Mouse (Mus musculus): ENCODE measurements around the gene Jph2.
A peak's percentile ranks its signal among the peaks of the same experiment; 100 is the strongest.

The Jph2 gene

DNA sequence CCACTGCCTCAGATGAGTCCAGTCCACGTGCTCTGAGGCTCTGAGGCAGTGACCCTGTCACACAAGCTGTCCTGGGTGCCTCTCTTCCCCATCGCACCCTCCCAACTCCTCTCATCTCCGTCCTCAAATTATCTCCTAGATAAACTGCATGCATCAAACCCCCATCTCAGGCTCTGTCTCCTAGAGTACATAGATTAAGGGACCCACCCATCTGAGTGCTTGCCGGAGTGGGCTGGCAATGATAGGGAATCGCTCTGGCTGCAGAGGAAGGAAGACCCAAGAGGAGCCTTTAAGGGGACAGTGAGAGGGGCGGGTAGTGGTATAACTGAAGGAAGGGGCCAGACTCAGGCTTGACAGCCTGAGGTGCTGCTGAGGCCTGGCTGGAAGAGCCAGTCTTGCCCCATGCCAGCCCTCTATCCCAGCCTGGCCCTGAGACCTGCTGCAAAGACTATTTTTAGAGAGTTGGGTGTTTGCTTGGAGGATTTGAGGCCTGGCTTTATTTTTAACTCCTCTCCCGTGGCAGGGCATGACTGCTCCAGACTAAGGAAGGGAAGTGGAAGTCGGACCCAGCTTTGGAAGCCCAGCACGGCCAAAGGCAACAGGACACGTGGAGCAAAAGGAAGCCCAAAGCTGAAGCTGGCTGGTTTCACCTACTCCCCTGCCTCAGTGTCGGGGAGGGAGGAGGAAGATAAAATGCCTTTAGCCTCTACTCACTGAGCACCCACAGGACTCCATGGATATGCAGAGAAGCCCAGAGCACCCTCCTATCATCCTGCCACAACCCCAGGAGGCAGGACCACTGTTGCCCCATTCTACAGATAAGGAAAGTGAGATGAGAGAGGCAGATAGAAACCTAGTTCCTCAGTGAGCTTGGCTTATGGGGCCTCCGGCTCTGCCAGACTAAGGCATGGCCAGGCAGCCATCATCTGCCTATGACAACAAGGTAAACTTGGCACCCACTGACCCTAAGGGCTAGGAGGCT is 34.6 kb downstream of the Jph2 start:
- no peak for DNase-seq (ENCODE audit: low read depth, low spot score)

DNA sequence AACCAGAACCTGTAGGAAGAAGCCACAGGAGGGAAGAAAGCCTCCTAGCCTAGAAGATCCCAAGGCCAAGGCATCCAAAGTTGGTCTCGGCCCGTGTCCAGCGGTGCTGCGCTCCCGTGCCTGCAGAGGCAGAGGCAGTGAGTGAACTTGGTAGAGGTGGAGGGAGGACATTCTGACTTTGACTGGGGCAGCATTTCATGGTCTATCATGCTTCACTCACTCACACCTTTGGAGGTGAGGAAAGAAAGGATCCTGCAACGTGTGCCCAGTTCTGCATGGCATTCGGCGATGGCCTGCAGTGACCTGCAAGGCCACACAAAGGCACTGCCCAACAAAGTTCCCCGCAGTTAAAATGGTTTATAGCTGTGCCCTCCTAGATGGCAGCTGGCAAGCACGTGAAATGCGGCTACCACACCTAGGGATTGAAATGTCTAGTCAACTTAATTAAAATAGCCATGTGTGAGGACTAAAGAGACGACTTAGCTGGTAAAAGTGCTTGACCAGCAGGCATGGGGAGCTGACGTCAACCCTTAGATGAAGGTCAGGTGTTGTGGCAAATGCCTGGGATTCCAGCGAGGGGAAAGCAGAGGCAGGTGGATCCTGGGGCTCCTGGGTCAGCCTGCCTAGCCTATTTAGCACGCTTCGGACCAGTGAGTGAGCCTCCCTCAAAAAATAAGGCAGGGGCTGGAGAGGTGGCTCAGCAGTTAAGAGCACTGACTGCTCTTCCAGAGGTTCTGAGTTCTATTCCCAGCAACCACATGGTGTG is 36.8 kb downstream of the Jph2 start:
- DNase-seq (ENCODE audit: low read depth, low spot score): no peak

GRCm38 (mm10) chr2:163359253-163359652 is 38.5 kb downstream of the Jph2 start:
- no peak for DNase-seq (ENCODE audit: low read depth, low spot score)

DNA sequence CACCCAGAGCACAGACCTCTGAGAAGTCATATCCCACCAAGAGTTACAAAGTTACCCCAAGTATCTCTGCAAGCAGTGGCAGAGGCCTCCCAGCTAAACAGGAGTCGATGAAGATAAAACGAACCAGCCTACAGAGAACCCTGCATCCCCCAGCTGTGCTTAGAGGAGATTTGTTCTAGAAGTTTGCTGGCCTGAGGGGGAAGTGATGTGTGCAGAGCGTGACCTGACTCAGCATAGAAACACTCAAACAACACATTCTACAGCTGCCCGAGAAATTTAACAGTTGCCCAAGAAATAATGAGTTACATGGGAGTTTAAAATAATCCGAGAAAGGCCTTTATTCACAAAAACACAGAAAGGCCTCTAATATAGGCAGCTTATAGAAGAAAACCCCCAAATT is 39.1 kb downstream of the Jph2 start:
- DNase-seq (ENCODE audit: low read depth, low spot score): no peak

DNA sequence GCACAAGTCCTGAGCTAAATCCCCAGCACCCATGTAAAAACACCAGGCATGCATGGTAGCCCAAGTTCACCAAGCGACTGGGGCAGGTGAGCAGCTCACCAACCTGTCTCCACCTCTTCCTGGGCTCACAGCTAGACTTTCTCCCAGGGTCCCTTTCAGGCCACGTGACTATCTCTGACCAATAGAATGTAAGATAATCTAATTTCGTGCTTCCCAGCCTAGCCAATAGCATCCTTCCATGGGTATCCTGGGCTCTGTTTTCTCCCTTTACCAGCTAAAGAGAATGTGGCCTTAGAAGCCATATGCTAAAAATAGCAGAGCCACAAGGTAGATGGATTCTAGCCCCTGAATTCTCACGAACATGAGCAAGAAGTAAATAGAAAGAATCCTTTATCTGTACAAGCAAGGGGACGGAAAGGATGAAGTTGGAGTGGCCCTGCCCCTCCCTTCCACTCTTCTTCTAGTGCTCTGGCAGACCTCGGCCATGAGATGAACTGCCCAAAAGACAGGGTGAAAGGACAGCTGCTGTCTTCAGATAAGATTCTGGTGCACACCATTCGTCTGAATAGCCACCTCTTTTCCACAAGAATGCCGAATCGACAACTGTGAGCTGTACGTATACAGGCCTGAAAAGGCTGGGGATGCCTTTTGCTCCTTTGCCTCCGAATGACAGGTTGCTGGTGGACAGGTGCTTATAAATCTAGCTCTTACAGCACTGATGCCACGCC is 41.5 kb downstream of the Jph2 start:
- no peak for DNase-seq (ENCODE audit: low read depth, low spot score)

DNA sequence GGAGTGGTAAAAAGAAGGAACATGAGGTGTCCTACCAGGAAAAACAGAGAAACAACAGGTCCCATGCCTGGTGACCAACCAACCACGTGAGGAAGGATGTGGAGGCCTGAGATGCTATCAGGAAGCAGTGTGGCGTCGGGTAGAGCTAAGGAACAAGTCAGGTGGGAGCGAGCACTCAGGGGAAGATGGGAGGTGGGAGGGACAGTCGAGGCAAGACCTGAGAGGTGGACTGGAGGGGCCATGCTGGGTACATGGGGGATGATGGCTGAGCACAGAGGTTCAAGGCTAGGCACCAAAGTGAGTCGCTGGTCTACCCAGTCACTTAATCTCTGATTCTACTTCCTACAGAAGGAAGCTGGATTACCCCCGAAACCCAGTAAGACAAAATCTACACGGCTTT is 42.1 kb downstream of the Jph2 start:
- DNase-seq (ENCODE audit: low read depth, low spot score): no peak

DNA sequence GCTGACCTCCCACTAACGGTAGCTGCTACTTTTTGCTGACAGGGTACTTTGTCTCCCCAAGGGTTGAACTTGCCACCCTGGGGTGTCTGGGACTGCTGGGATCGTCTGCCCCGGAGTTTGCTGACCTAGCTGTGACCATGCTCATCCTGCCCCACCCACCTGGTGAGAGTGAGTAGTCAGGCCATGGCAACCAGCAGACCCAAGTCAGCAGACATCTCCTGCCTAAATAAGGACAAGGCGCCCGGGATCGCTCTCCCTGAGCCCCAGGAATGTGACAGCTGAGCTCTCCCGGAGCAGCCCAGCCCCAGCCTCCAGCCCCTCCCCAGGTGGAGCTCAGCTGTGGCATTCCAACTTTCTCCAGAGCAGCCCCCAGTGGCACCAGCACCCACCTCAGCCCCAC is 44.1 kb downstream of the Jph2 start:
- DNase-seq (ENCODE audit: low read depth, low spot score): no peak

DNA sequence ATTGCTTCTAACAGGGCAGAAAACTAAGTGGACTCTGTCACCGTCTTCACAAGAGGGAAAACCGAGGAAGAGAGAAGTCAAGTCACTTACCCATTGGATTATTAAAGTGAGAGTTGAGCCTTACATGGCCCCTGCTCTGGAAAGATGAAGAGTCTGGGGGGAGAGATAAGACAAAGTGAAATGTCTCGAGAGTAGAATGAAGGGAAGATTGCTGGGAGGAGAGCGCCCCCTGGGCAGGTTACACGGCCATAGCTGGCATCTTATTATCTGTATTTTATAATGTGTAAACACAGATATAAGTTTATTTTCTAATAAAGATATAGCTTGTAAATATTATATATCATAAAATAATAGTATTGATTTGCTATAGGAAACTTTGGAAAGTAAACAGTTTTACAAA is 47.4 kb downstream of the Jph2 start:
- DNase-seq (ENCODE audit: low read depth, low spot score): no peak

GRCm38 (mm10) chr2:163349411-163349810 is 48.4 kb downstream of the Jph2 start:
- DNase-seq (ENCODE audit: low read depth, low spot score): peak; percentile 10

- no peak for DNase-seq (ENCODE audit: low read depth, low spot score)
Observed at GRCm38 (mm10) chr2:163348677-163349076, 49.1 kb downstream of the Jph2 start.

- DNase-seq (ENCODE audit: low read depth, low spot score): no peak
Observed at GRCm38 (mm10) chr2:163347517-163348184, 50.1 kb downstream of the Jph2 start.

GRCm38 (mm10) chr2:163346497-163346896 is 51.3 kb downstream of the Jph2 start:
- no peak for DNase-seq (ENCODE audit: low read depth, low spot score)

DNA sequence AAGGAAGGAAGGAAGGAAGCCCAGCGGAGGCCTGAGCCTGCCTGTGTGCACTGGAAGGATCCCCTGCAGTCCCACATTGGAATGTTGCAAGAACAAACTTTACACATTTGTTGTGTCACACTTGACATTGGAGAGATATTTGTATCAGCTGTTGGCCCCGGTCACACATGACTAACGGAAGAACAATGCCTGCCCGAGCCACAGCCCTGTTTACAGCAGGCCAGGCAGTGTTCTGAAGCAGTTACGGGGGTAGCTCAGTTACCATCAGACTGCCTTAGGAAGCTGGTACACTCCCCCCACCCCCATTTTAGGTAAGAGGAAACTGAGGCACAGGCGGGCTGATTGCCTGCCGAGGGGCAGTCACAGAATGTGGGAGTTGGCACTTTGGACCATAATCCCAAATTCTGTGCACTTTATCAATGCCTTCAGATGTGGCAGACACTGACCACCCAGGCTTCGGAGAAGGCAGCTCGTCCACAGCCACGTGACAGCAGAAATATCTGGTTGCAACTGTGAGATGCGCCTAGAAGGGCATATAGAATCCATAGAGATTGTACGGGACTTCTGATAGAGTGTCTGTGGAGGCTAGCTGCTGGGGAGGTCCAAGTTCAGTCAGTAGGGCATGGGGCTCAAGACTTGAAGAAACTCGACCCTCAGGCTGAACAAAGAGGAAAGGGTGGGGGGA is 52.7 kb downstream of the Jph2 start:
- DNase-seq (ENCODE audit: low read depth, low spot score): no peak

DNA sequence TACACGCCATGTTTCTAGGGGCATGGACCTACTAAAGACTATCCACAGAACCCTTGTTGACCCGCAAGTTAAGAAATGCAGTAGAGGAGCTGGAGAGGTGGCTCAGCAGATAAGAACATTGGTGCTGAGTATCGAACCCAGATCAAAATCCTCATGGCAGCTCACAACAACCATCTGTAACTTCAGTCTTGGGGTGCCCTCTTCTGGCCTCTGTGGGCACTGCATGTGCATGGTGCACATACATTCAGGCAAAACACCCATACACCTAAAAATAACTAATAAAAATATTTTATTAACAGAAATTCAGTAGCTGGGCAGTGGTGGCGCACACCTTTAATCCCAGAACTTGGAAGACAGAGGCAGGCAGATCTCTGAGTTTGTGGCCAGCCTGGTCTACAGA is 54.1 kb downstream of the Jph2 start:
- peak; percentile 37 for DNase-seq (ENCODE audit: low read depth, low spot score)

GRCm38 (mm10) chr2:163340263-163340662 is 57.5 kb downstream of the Jph2 start:
- peak; percentile 76 for DNase-seq (ENCODE audit: low read depth, low spot score)

DNA sequence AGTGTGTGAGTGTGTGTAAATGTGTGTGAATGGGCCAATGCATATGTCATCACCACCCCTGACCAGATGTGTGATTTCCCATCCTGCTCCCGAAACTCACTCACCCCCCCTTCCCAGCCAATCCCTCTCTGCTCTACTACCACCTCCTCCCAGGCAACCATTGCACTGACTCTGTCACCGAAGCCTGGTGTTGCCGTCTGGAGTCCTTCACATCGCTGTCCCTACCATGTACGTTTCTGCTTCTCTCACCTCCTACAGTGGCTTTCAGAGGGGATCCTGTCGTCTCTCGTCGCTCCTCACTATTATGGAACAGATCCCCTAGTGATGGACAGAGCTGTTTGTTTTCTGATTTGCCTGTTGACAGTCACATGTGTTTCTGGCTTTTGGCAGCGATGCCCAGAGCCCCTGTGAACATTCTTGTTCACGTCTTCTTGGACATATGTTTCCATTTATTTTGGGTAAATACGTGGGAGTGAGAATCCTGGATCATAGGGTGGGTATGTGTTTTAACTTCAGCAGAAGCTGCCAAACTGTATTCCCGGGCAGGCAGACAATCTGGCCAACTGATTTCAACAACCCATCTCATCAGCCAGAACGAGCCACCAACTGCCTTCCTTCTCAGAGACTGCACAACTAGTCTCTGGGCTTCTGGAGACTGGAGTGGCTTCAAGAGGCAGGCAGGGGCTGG is 65.3 kb downstream of the Jph2 start:
- DNase-seq (ENCODE audit: low read depth, low spot score): no peak

GRCm38 (mm10) chr2:163331423-163331822 is 66.4 kb downstream of the Jph2 start:
- no peak for DNase-seq (ENCODE audit: low read depth, low spot score)

DNA sequence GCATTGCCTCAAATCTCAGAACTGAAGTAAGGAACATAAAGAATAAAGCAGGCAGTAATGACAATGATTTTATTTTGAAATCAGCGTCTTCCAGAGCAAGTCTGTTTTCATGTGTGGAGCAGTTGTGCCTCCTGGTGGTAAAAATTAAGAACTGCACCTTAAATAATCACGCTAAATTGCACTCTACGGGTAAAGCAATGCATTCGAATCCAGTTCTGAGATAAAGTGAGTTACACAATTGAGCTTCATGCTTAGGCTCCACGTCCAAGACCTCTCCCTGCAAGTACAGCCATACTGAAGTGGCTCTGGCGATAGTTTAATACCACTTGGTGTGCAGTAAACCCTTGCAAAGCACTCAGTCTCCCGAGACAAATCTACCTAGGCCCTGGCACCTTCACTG is 67.1 kb downstream of the Jph2 start:
- peak; percentile 67 for DNase-seq (ENCODE audit: low read depth, low spot score)

GRCm38 (mm10) chr2:163323163-163323562 is 74.6 kb downstream of the Jph2 start:
- DNase-seq (ENCODE audit: low read depth, low spot score): no peak

GRCm38 (mm10) chr2:163318777-163319176 is 79.0 kb downstream of the Jph2 start:
- DNase-seq (ENCODE audit: low read depth, low spot score): no peak

Data from forelimb bud, embryonic 11.5 days (tissue).